Mouse (Mus musculus): ENCODE results near the gene Rnf39.

GRCm38 (mm10) chr17:36931806-36932205 is 10.9 kb upstream of the Rnf39 start:
- TF ChIP-seq CTCF (IDR thresholded peaks at IDR 0.05; ENCODE audit: extremely low read depth, insufficient read depth, low read length) (no peak), POLR2A (IDR thresholded peaks at IDR 0.05; ENCODE audit: extremely low read depth, insufficient read depth, low read length) (no peak)
